Mouse (Mus musculus) kidney, embryonic 15.5 days (tissue): ENCODE measurements at regions not wholly inside any gene's neighbourhood (a gene's known extent, or its start where the extent isn't known, plus 50 kb on each side); places are given as distances from the start of the nearest gene placed in this dataset.

Source experiments
- ATAC-seq: fragments of 200-750 bp; cut with Nextera tagmentation; replicated peaks from 2 replicates; pipeline ENCODE4 v1.8.0; 2017; ENCODE audit warnings: moderate TSS enrichment; ENCODE audit not compliant: low FRiP score
- H3K27ac ChIP-seq: fragments of 300-500 bp; sonication (generic); 2 replicates; pipeline ENCODE4 v1.5.1; 2015; ENCODE audit warnings: mild to moderate bottlenecking, inconsistent platforms
- H3K27me3 ChIP-seq: fragments of 300-500 bp; sonication (generic); 2 replicates; pipeline ENCODE4 v1.6.1; 2015; ENCODE audit warnings: inconsistent platforms
- H3K36me3 ChIP-seq: fragments of 300-500 bp; sonication (generic); 2 replicates; pipeline ENCODE4 v1.6.1; 2015; ENCODE audit warnings: inconsistent platforms
- H3K4me1 ChIP-seq: fragments of 300-500 bp; sonication (generic); 2 replicates; pipeline ENCODE4 v1.6.1; 2015; ENCODE audit warnings: inconsistent platforms
- H3K4me2 ChIP-seq: fragments of 300-500 bp; sonication (generic); 2 replicates; pipeline ENCODE4 v1.6.1; 2015; ENCODE audit warnings: moderate library complexity, mild to moderate bottlenecking, inconsistent platforms
- H3K4me3 ChIP-seq: fragments of 300-500 bp; sonication (generic); replicated peaks from 2 replicates; pipeline ENCODE4 v1.5.1; 2015; ENCODE audit warnings: mild to moderate bottlenecking, inconsistent platforms
- H3K9ac ChIP-seq: fragments of 300-500 bp; sonication (generic); 2 replicates; pipeline ENCODE4 v1.6.1; 2015; ENCODE audit warnings: mild to moderate bottlenecking, inconsistent platforms
- H3K9me3 ChIP-seq: fragments of 300-500 bp; sonication (generic); replicated peaks from 2 replicates; pipeline ENCODE4 v1.6.1; 2016; ENCODE audit warnings: inconsistent platforms
- WGBS: fragments of 180-500 bp; shearing (Covaris S2); methylation state at CpG from one replicate; pipeline ENCODE4 v1.1.7; 2015; ENCODE audit warnings: mixed read lengths; 5-methylcytosine and 5-hydroxymethylcytosine counted together

DNA sequence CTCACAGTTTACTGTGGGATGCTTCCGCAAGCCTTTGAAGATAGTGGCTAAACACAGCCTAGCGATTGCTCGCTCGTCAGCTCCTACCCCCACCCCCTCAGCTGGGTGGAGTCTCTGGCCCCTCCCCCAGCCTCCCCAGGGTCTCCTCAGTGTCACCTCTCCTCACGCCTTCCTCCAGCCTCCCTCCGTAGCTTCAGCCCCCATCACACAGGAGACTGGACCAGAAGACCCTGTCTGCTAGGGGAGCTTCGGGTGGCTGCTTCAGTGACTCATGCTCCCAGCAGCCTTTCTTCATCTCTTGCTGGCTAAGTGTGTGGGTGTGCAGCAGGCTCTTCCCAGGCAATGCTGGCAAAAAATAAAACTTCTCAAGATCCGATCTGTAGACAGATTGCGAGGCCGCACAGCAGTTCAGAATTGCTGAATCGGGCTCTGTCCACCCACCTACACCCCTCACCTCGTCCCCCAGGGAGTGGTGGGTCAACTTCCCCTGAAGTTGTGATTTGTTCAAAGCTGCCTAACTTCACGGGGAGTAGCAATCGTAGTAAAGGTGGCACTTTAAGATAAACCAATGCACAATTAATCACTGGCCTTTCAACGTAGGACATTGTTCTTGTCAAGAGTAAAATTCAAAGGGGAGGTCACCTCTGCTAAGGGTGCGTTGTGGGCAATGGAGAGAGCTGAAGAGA is 61.2 kb upstream of the Ankrd28 start:
- H3K4me2 ChIP-seq, result peak overlapping the region; percentile 56
- peak overlapping the region; percentile 56 for H3K27ac ChIP-seq
- peak; percentile 90 for ATAC-seq
- H3K36me3 ChIP-seq, result no peaks in the 10 kb centered on the region
- peak overlapping the region; percentile 28 for H3K4me3 ChIP-seq
- no peaks in the 10 kb centered on the region for H3K9me3 ChIP-seq
- H3K4me1 ChIP-seq, result peaks cover 19% of the 10 kb centered on the region
- 4% methylated on average over 16 of the region's 16 CpGs for WGBS
- H3K9ac ChIP-seq, result no peak overlapping the region
- H3K27me3 ChIP-seq, result no peaks in the 10 kb centered on the region

DNA sequence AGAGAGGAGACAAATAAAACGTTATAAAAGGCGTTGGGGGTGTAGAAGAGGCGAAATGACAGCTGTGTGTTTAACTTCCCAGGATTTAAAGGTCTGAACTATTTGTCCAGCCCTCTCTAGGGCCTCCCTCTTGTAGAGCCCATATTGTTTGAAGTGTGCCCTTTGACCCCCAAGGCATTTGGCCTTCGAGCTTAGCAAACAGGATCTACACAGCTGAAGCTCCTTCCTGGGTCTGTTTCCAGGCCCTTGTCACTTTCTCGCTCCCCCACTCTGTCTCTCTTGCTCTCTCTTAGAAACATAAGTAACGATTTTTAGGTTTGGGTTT is 61.7 kb upstream of the Ankrd28 start:
- WGBS, result 18% methylated on average over 6 of the region's 6 CpGs
- Histone ChIP-seq H3K9ac (no peak overlapping the region), H3K9me3 (no peaks in the 10 kb centered on the region), H3K27ac (peak overlapping the region; percentile 56; the same call in 1 of the 2 replicates), H3K4me2 (peak overlapping the region; percentile 56; the same call in 1 of the 2 replicates), H3K36me3 (no peaks in the 10 kb centered on the region), H3K4me3 (no peak overlapping the region), H3K4me1 (peaks cover 20% of the 10 kb centered on the region), H3K27me3 (no peaks in the 10 kb centered on the region)
- no peak for ATAC-seq

DNA sequence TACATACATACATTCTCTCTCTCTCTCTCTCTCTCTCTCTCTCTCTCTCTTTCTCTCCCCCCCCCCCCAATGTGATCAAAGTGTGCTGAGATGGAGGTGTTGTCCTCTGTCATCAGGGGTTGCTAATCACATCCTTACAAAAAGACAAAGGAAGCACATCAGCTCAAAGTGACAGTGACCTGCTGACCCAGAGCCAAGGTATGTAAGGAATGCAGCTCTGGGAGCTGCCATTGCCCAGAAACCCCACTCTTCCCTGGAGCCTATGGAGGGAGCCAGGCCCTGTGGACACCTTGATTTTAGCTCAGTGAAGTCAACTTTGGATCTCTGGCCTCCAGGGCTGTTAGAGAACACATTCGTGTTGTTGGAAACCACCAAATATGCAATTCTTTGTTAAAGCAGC is 66.0 kb upstream of the Ankrd28 start:
- H3K27me3 ChIP-seq, result no peaks in the 10 kb centered on the region
- no peak overlapping the region for H3K4me2 ChIP-seq
- H3K9me3 ChIP-seq, result no peaks in the 10 kb centered on the region
- H3K4me1 ChIP-seq, result peaks cover 12% of the 10 kb centered on the region
- 79% methylated on average over 1 of the region's 1 CpGs for WGBS
- H3K9ac ChIP-seq, result no peak overlapping the region
- H3K27ac ChIP-seq, result no peak overlapping the region
- ATAC-seq, result no peak
- H3K4me3 ChIP-seq, result no peak overlapping the region
- no peaks in the 10 kb centered on the region for H3K36me3 ChIP-seq

DNA sequence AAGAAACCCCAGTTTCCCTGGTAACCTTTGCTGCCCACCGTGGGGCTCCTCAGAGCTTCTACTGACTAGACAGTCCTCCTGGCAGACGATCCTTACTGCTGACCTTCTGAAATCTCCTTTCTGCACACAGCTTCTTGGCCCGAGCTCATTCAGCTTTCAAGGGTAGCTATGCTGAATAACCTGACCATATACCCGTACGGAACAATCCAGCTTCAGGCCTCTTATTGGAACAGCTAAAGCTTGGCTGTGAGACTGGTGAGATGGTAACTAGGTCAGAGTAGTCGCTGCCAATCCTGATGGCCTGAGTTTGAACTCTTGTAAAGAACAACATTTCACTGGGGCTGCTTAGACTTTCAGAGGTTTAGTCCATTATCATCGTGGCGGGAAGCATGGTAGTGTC is 69.1 kb upstream of the Ankrd28 start:
- H3K27me3 ChIP-seq, result no peaks in the 10 kb centered on the region
- ATAC-seq, result no peak
- 72% methylated on average over 8 of the region's 8 CpGs for WGBS

DNA sequence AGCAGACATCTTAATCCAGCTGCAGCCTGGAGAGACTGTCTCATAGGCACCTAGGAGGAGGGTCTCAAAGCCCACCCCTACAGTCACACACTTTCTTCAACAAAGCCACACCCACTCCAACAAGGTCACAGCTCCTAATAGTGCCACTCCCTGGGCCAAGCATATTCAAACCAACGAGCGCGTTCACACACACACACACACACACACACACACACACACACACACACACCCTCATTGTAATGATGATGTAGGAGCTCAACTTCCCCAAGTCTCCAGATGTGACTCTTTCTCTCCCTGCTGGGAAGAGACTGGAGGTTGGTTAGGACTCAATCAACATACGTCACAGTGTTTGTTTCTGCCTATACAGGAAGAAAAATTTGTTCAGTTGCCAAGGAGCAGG is 69.5 kb upstream of the Ankrd28 start:
- Histone ChIP-seq H3K27ac (no peak overlapping the region), H3K27me3 (no peaks in the 10 kb centered on the region), H3K4me2 (no peak overlapping the region), H3K9me3 (no peaks in the 10 kb centered on the region), H3K4me3 (no peak overlapping the region), H3K36me3 (no peaks in the 10 kb centered on the region), H3K9ac (no peak overlapping the region), H3K4me1 (peaks cover 3% of the 10 kb centered on the region; the same call in 1 of the 2 replicates)
- 73% methylated on average over 4 of the region's 4 CpGs for WGBS
- no peak for ATAC-seq

More for the DNA sequence above, 69.1 kb upstream of the Ankrd28 start:
- Histone ChIP-seq H3K36me3 (no peaks in the 10 kb centered on the region), H3K9ac (no peak overlapping the region), H3K4me3 (no peak overlapping the region), H3K27ac (no peak overlapping the region), H3K4me2 (no peak overlapping the region), H3K4me1 (peaks cover 3% of the 10 kb centered on the region; the same call in 1 of the 2 replicates), H3K9me3 (no peaks in the 10 kb centered on the region)

DNA sequence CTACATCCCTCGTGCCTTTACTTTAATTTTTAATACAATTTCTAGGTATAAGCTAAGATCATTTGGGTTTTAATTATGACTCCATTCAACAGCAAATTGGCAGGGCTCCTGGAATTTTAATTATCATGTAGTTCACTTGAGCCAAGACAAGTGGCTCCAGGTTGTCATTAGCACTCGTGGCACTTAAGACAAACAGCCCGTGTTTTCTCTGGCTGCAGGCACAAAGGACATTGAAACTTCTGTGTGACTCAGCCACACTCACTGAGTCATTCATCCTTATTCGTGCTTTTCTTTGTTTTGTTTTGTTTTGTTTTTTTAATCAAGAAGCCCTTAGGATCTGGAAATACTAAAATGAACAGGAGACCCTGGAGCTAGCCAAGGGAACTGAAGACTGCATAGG is 71.5 kb upstream of the Ankrd28 start:
- H3K27ac ChIP-seq, result no peak overlapping the region
- no peaks in the 10 kb centered on the region for H3K36me3 ChIP-seq
- H3K9me3 ChIP-seq, result no peaks in the 10 kb centered on the region
- H3K9ac ChIP-seq, result no peak overlapping the region
- no peaks in the 10 kb centered on the region for H3K4me1 ChIP-seq
- H3K4me3 ChIP-seq, result no peak overlapping the region
- no peaks in the 10 kb centered on the region for H3K27me3 ChIP-seq
- 32% methylated on average over 4 of the region's 4 CpGs for WGBS
- no peak for ATAC-seq
- H3K4me2 ChIP-seq, result no peak overlapping the region

DNA sequence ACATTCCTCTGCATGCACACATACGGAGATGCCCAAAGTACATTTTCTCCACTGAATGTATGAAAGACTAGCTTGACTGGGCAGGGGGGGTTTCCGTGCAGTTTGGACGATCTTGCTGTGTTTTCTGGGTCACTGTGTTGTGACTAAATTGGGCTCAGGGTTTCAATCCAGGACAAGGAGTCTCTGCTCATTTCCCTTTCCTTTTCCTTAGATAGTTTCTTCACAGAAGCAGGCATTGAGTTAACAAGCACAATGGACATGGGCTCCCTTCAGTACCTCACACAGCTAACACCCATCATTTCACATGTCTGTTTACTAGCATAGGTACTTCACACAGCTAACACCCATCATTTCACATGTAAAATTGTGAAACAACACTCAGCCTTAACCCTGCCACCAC is 73.2 kb upstream of the Ankrd28 start:
- 82% methylated on average over 3 of the region's 3 CpGs for WGBS
- Histone ChIP-seq H3K4me2 (no peak overlapping the region), H3K4me1 (no peaks in the 10 kb centered on the region), H3K9me3 (no peaks in the 10 kb centered on the region), H3K27me3 (no peaks in the 10 kb centered on the region), H3K4me3 (no peak overlapping the region), H3K27ac (no peak overlapping the region), H3K9ac (no peak overlapping the region), H3K36me3 (no peaks in the 10 kb centered on the region)
- no peak for ATAC-seq

DNA sequence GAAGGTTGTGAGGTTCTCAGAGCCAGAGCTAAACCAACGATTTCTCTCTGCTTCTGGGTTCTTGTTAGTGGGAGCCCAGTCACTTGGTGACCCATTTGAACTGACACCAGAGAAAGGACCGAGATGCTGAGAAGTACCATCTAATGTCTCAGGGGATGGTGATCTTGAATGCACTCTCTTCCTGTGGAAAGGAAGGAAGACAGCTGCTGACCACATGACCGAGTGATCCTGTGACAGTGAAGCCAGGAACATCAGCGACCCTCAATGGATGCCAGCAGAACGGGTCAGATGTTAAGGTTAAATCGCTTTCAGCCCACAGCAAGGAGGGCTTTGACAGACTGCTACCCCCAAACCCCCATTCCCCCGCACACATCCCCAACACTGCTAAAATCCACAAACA is 78.1 kb upstream of the Ankrd28 start:
- no peaks in the 10 kb centered on the region for H3K36me3 ChIP-seq
- no peaks in the 10 kb centered on the region for H3K9me3 ChIP-seq
- 61% methylated on average over 7 of the region's 7 CpGs for WGBS
- no peaks in the 10 kb centered on the region for H3K4me1 ChIP-seq
- ATAC-seq, result no peak
- no peaks in the 10 kb centered on the region for H3K27me3 ChIP-seq
- no peak overlapping the region for H3K4me2 ChIP-seq
- no peak overlapping the region for H3K9ac ChIP-seq
- H3K27ac ChIP-seq, result peak overlapping the region; percentile 45; the same call in 1 of the 2 replicates
- no peak overlapping the region for H3K4me3 ChIP-seq

DNA sequence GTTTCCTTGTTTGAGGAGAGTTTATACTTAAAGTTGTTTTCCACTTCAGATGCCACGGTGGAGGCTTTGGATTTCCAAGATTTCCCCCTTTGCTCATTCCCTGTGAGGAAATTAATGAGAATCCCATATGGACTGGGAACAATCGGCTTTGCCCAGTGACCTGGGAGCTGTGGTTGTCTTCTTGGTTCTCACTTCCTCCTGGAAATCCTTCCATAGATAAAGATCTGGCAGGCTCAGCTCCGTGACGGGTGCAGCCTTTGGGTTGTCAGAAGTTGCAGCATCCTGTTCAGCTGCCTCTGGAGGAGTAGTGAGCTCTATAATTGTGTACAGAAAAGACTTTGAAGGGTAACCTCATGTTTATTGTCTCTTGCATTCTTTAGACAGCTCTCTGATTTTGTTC is 78.8 kb upstream of the Ankrd28 start:
- no peak for ATAC-seq
- Histone ChIP-seq H3K4me1 (no peaks in the 10 kb centered on the region), H3K36me3 (no peaks in the 10 kb centered on the region), H3K4me2 (no peak overlapping the region), H3K9me3 (no peaks in the 10 kb centered on the region), H3K27me3 (no peaks in the 10 kb centered on the region), H3K27ac (peak overlapping the region; percentile 45; the same call in 1 of the 2 replicates), H3K4me3 (no peak overlapping the region), H3K9ac (no peak overlapping the region)
- 31% methylated on average over 4 of the region's 4 CpGs for WGBS

DNA sequence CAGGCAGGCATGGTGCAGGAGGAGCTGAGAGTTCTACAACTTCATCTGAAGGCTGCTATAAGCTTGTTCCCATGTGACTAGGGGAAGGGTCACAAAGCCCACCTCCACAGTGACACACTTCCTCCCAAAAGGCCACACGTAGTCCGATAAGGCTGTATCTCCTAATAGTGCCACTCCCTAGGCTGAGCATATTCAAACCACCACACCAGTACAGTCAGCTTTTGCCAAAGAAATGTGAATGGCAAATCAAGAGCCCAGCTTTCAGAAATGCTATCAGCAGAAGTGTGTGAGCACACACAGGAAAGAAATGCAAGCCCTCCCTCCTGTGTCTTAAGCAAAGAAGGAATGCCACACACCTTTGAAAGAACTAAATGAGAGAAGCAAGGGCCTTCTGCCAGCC is 80.4 kb upstream of the Ankrd28 start:
- Histone ChIP-seq H3K9me3 (no peaks in the 10 kb centered on the region), H3K27ac (no peak overlapping the region), H3K27me3 (no peaks in the 10 kb centered on the region), H3K4me2 (no peak overlapping the region), H3K36me3 (no peaks in the 10 kb centered on the region), H3K4me1 (no peaks in the 10 kb centered on the region), H3K4me3 (no peak overlapping the region), H3K9ac (no peak overlapping the region)
- no peak for ATAC-seq
- WGBS, result 86% methylated on average over 2 of the region's 2 CpGs

DNA sequence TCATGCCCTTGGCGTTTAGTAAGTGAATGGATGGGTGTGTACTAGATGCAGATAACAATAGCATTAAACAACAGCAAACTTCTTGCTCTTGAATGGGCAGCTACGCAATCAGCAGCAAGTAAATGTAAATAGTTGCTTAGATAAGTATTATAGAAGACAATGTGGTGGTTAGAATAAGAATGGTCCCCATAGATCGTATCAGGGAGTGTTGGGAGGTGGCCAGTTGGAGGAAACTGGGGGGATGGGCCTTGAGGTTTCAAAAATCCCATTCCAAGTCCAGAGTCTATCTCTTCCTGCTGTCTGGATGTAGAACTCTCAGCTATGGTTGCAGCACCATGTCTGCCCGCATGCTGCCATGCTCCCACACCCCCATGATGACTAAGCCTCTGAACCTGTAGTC is 88.0 kb upstream of the Ankrd28 start:
- Histone ChIP-seq H3K36me3 (no peaks in the 10 kb centered on the region), H3K27me3 (no peaks in the 10 kb centered on the region), H3K4me2 (no peak overlapping the region), H3K9ac (no peak overlapping the region), H3K9me3 (no peaks in the 10 kb centered on the region), H3K4me3 (no peak overlapping the region), H3K4me1 (no peaks in the 10 kb centered on the region), H3K27ac (no peak overlapping the region)
- ATAC-seq, result no peak
- WGBS, result 92% methylated on average over 4 of the region's 4 CpGs

DNA sequence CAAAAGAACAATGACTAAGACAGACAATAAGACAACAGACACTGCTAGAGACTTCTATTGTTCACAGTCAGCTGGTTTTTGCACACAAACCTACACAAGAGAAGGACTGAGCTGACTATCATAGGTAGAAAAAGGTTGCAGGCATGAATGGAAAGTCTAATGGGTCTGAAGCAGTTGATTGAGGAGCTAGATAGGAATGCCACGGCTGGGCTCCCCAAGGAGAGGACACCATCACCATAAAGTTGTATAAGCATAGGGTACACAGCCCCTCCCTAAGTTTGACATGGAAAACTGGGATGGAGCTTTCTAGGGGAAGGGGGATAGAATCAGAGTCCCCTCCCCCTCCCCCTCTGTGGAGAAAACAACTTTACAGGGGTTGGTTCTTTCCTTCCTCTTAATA is 88.5 kb upstream of the Ankrd28 start:
- H3K4me3 ChIP-seq, result no peak overlapping the region
- no peak for ATAC-seq
- H3K9me3 ChIP-seq, result no peaks in the 10 kb centered on the region
- no peak overlapping the region for H3K4me2 ChIP-seq
- no peaks in the 10 kb centered on the region for H3K36me3 ChIP-seq
- no peak overlapping the region for H3K27ac ChIP-seq
- WGBS, result 94% methylated on average over 1 of the region's 1 CpGs
- no peak overlapping the region for H3K9ac ChIP-seq
- H3K27me3 ChIP-seq, result no peaks in the 10 kb centered on the region
- H3K4me1 ChIP-seq, result no peaks in the 10 kb centered on the region

DNA sequence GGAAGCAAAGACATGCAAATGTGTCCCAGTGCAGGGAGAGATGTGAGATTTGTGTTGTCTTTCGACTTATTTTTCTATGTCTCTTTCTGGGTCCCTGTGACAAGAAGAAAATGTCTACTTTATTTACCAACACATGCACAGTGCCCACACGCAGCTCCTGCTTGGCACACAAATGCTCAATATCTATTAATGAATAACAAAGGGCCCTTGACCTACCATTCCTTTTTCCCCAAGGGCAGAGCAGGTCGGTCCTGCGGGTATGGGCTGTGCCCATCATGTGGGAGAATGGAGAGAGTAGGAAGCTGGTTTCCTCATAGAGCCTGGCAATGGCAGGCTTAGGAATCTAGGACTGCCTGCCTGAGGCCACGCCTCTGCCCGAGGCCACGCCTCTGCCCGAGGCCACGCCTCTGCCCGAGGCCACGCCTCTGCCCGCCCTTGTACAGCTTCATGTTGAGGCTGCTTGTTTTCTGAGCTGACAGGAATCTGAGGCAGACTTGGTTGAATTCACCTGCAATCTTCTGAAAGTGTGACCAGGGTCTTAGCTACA is 98.8 kb upstream of the Ankrd28 start:
- H3K36me3 ChIP-seq, result no peaks in the 10 kb centered on the region
- no peak overlapping the region for H3K4me3 ChIP-seq
- no peaks in the 10 kb centered on the region for H3K9me3 ChIP-seq
- H3K27me3 ChIP-seq, result no peaks in the 10 kb centered on the region
- no peak overlapping the region for H3K4me2 ChIP-seq
- H3K4me1 ChIP-seq, result peaks cover 26% of the 10 kb centered on the region
- H3K27ac ChIP-seq, result no peak overlapping the region
- no peak overlapping the region for H3K9ac ChIP-seq
- 54% methylated on average over 12 of the region's 12 CpGs for WGBS
- no peak for ATAC-seq
